Mouse (Mus musculus): ENCODE data around the gene Trpc5. TPM values are rescaled to one million over a fixed set of nuclear protein-coding genes. Genes with fewer than 3 reads are reported as not detected.

The Trpc5 gene
- polyA plus RNA-seq, 1 experiment from 2014 or later, result 0.06 TPM

Other genes starting within 250 kb of the Trpc5 start
- gene Trpc5os, start 231.6 kb downstream of the Trpc5 start, polyA plus RNA-seq (2016; fragmentation: Nextera tagmentation; extraction: Ambion mirVana), result not detected in 2 replicates
- gene Rtl4, start 727 bp upstream of the Trpc5 start, polyA plus RNA-seq (2016; fragmentation: Nextera tagmentation; extraction: Ambion mirVana), result 0.09 and 0.11 TPM in 2 replicates